Mouse (Mus musculus) cortical plate, adult 2 months (tissue): ENCODE measurements at regions not wholly inside any gene's neighbourhood (a gene's known extent, or its start where the extent isn't known, plus 50 kb on each side); places are given as distances from the start of the nearest gene placed in this dataset.

Source experiments
- H3K27ac ChIP-seq: fragments of 200-500 bp; 2 replicates; pipeline ENCODE4 v1.5.1; 2012; ENCODE audit warnings: low read length, control low read depth, inconsistent platforms; ENCODE audit not compliant: insufficient read depth
- H3K4me1 ChIP-seq: fragments of 200-500 bp; 2 replicates; pipeline ENCODE4 v1.6.1; 2011; ENCODE audit warnings: low read length; ENCODE audit not compliant: control insufficient read depth, insufficient read depth
- H3K4me3 ChIP-seq: fragments of 200-500 bp; 2 replicates; pipeline ENCODE4 v1.5.1; 2011; ENCODE audit warnings: mild to moderate bottlenecking, low read length, control low read depth; ENCODE audit not compliant: insufficient read depth
- CTCF ChIP-seq: fragments of 200-500 bp; IDR thresholded peaks from 2 replicates; pipeline ENCODE4 v1.5.1; 2011; ENCODE audit warnings: mild to moderate bottlenecking, control low read depth, low read length; ENCODE audit not compliant: insufficient read depth; ENCODE audit errors: extremely low read depth
- POLR2A ChIP-seq: fragments of 200-500 bp; IDR thresholded peaks from 2 replicates; pipeline ENCODE4 v1.6.1; 2011; ENCODE audit warnings: mild to moderate bottlenecking, low read length, control low read depth; ENCODE audit not compliant: insufficient read depth; ENCODE audit errors: extremely low read depth

GRCm38 (mm10) chr17:75696729-75697103, 145.0 kb upstream of the Fam98a start:
- Histone ChIP-seq H3K4me1 (no peaks in the 10 kb centered on the region), H3K27ac (no peak overlapping the region), H3K4me3 (no peak overlapping the region)
- TF ChIP-seq CTCF (no peak), POLR2A (no peak)

GRCm38 (mm10) chr17:75696103-75696728, 144.5 kb upstream of the Fam98a start:
- no peak for TF ChIP-seq POLR2A
- no peak for TF ChIP-seq CTCF
- no peaks in the 10 kb centered on the region for H3K4me1 ChIP-seq

GRCm38 (mm10) chr17:75685927-75686326, 134.2 kb upstream of the Fam98a start:
- no peak overlapping the region for H3K27ac ChIP-seq
- TF ChIP-seq POLR2A (no peak), CTCF (no peak)
- H3K4me1 ChIP-seq: no peaks in the 10 kb centered on the region
- H3K4me3 ChIP-seq: no peak overlapping the region

More at GRCm38 (mm10) chr17:75696103-75696728, 144.5 kb upstream of the Fam98a start:
- Histone ChIP-seq H3K27ac (no peak overlapping the region), H3K4me3 (no peak overlapping the region)

DNA sequence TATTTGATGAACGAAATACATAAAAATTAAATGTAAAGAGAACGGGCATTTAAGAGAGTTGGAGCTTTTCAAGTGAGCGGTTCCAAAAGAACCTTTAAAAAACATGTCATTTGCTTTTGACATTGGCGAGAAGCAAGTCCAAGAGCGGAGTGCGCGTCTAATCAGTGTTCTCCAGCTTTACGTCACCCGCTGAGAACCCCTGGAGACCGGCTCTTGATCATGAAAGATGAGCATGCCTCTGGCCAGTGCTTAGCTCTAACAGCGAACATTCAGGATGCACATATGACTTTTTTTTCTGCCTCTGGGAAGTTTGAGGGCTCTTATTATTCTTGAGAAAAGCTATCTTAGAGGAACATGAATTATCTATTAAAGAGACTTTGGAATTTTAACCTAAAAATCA, 95.2 kb upstream of the Fam98a start:
- H3K4me1 ChIP-seq: no peaks in the 10 kb centered on the region
- TF ChIP-seq POLR2A: no peak
- TF ChIP-seq CTCF: no peak
- H3K27ac ChIP-seq: no peak overlapping the region
- H3K4me3 ChIP-seq: no peak overlapping the region

GRCm38 (mm10) chr17:75644698-75645097, 93.0 kb upstream of the Fam98a start:
- Histone ChIP-seq H3K4me3 (no peak overlapping the region), H3K27ac (no peak overlapping the region), H3K4me1 (no peaks in the 10 kb centered on the region)
- no peak for TF ChIP-seq CTCF
- no peak for TF ChIP-seq POLR2A

DNA sequence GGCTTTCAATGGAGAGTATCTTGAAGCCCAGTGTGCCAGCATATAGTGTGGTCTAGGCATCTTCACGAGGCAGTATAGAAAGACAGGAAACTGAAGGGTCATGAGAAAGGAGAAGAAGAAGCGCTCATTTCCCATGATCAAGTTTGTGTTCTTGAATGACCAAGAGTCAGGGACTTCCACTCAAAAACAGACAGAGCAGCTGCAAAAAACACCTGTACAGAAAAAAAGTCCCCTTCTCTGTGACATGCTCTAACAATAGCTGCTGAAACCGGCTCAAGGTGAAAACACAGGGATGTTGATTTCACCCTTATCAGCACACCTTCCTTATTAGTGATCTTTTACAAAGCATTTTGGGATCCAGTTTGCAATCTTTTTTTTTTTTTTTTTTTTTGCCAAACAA, 90.6 kb upstream of the Fam98a start:
- TF ChIP-seq POLR2A: no peak
- TF ChIP-seq CTCF: no peak
- Histone ChIP-seq H3K4me3 (no peak overlapping the region), H3K27ac (no peak overlapping the region), H3K4me1 (no peaks in the 10 kb centered on the region)

- Histone ChIP-seq H3K27ac (no peak overlapping the region), H3K4me1 (no peaks in the 10 kb centered on the region), H3K4me3 (no peak overlapping the region)
- TF ChIP-seq CTCF (no peak), POLR2A (no peak)
Observed at GRCm38 (mm10) chr17:75641010-75641498, 89.3 kb upstream of the Fam98a start.

DNA sequence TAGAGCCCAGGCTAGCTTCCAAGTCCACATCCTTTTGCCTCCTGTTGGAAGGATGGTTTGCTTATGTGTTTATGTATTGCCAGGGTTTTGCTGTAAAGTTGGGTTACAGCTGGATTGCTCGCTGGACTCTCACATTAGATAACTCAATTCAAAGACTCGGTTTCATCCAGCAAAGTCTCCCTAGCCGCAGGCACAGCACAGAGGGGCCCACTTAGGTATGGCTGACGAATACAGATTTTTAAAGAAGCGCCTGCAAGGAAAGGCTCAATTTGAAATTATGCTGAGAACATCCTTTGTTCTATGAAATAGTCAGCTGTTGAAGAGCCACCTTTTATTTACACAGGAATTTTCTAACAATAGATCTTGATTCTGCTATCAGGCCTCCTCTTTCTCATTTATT, 88.8 kb upstream of the Fam98a start:
- TF ChIP-seq POLR2A (no peak), CTCF (no peak)
- Histone ChIP-seq H3K4me1 (no peaks in the 10 kb centered on the region), H3K27ac (no peak overlapping the region), H3K4me3 (no peak overlapping the region)

DNA sequence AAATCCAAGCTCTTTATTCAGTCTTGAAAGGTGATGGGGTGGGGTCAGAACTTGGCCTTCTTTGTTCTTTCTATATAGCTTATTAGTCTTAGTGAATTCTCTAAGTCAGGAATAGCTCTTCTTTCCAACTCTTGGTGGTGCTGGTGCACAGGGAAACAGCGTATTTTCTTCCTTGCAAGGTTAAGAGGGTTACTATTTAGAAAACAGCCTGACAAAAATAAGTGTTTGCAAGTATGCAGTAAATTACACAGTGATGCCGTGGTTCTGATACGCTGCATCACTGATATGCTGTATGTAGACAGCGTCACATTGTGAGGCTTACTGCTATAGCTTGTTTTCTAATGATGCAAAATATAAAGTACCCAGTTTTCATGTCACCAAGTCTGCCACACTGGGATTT, 78.1 kb upstream of the Fam98a start:
- Histone ChIP-seq H3K4me1 (no peaks in the 10 kb centered on the region), H3K4me3 (no peak overlapping the region), H3K27ac (no peak overlapping the region)
- peak; percentile 30; the same call in 1 of the 2 replicates for TF ChIP-seq CTCF
- no peak for TF ChIP-seq POLR2A

- Histone ChIP-seq H3K27ac (no peak overlapping the region), H3K4me1 (no peaks in the 10 kb centered on the region; the same call in 1 of the 2 replicates), H3K4me3 (no peak overlapping the region)
- TF ChIP-seq CTCF: peak; percentile 16; the same call in 1 of the 2 replicates
- no peak for TF ChIP-seq POLR2A
Observed at GRCm38 (mm10) chr17:75619472-75619871, 67.7 kb upstream of the Fam98a start.
